Mouse (Mus musculus) hindbrain, embryonic 10.5 days (tissue): ENCODE measurements around the gene Iars. TPM values are rescaled to one million over a fixed set of nuclear protein-coding genes. Genes with fewer than 3 reads are reported as not detected.
"Not testable (repeated sequence)": the region's sequence is repeated elsewhere in the genome, so short reads cannot be mapped to it uniquely, and the experiment has no call there.

Source experiments
- DNase-seq: peaks from one replicate; pipeline ENCODE4 v3.0.0-alpha.2; 2017; ENCODE audit warnings: low spot score
- H3K27ac ChIP-seq: fragments of 300-500 bp; sonication (generic); 2 replicates; pipeline ENCODE4 v1.5.1; 2016; ENCODE audit warnings: mild to moderate bottlenecking, moderate library complexity
- H3K27me3 ChIP-seq: fragments of 300-500 bp; sonication (generic); 2 replicates; pipeline ENCODE4 v1.6.1; 2016; ENCODE audit warnings: mild to moderate bottlenecking; ENCODE audit not compliant: poor library complexity, insufficient read depth, severe bottlenecking
- H3K36me3 ChIP-seq: fragments of 300-500 bp; sonication (generic); 2 replicates; pipeline ENCODE4 v1.6.1; 2016; ENCODE audit warnings: mild to moderate bottlenecking, moderate library complexity
- H3K4me1 ChIP-seq: fragments of 300-500 bp; sonication (generic); replicated peaks from 2 replicates; pipeline ENCODE4 v1.6.1; 2016; ENCODE audit warnings: mild to moderate bottlenecking
- H3K4me3 ChIP-seq: fragments of 300-500 bp; sonication (generic); 2 replicates; pipeline ENCODE4 v1.5.1; 2016; ENCODE audit warnings: mild to moderate bottlenecking, moderate library complexity
- H3K9me3 ChIP-seq: fragments of 300-500 bp; sonication (generic); 2 replicates; pipeline ENCODE4 v1.6.1; 2016; ENCODE audit warnings: mild to moderate bottlenecking, moderate library complexity
- WGBS: fragments of 180-500 bp; shearing (Covaris S2); methylation state at CpG from one replicate; pipeline ENCODE4 v1.1.7; 2016; 5-methylcytosine and 5-hydroxymethylcytosine counted together
- polyA plus RNA-seq: library from polyadenylated mRNA; unstranded; fragments of >200 nt; fragmentation: Nextera tagmentation; extraction: Ambion mirVana; gene quantifications from 2 replicates; pipeline ENCODE4 v1.2.1, GENCODE M21; 2016

Gene Iars
- polyA plus RNA-seq, 1 experiment from 2014 or later: 98.0 TPM

DNA sequence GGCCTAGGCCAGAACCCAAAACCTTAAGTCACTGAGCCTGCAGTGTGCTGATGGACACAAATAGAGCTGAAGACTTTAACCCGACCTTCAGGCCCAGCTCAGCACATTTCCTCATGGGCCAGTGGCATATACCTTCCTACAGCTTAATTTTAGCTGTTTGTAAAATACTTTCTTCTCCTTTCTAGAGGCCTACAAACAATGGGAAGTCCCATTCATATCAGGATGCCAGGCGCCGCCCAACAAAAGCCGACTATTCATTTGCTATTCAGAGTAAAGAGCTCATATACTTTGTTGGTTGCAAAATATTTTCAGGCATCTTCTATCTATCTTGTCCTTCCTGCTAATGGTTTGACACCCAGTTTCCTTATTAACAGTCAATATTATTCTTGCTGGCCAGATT is 76.1 kb downstream of the Iars start:
- no peaks in the 10 kb centered on the region for H3K36me3 ChIP-seq
- H3K4me1 ChIP-seq: no peaks in the 10 kb centered on the region
- H3K9me3 ChIP-seq: no peaks in the 10 kb centered on the region
- DNase-seq: no peak
- no peaks in the 10 kb centered on the region for H3K27me3 ChIP-seq
- WGBS: 84% methylated on average over 4 of the region's 4 CpGs
- H3K4me3 ChIP-seq: no peak overlapping the region
- H3K27ac ChIP-seq: no peak overlapping the region

DNA sequence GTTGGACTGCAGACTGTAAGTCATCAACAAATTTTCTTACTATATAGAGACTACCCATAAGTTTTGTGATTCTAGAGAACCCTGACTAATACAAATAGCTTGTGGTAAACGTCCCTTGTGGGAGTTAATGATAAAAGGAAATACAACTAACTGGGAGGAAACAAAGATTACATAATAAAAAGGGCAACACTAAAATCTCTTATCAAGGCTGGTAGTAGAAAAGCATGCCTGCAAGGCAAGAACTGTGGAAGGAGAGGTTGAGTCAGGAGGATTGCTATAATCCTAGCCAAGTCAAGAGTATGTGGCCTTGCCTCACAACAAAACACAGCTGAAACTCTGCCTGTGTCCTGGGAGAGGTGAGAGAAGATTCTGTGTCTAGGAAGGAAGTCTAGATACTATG is 78.8 kb downstream of the Iars start:
- H3K9me3 ChIP-seq: no peaks in the 10 kb centered on the region
- H3K4me1 ChIP-seq: no peaks in the 10 kb centered on the region
- H3K27me3 ChIP-seq: no peaks in the 10 kb centered on the region
- no peak overlapping the region for H3K4me3 ChIP-seq
- H3K27ac ChIP-seq: no peak overlapping the region
- 69% methylated on average over 1 of the region's 1 CpGs for WGBS
- no peak for DNase-seq
- no peaks in the 10 kb centered on the region for H3K36me3 ChIP-seq

DNA sequence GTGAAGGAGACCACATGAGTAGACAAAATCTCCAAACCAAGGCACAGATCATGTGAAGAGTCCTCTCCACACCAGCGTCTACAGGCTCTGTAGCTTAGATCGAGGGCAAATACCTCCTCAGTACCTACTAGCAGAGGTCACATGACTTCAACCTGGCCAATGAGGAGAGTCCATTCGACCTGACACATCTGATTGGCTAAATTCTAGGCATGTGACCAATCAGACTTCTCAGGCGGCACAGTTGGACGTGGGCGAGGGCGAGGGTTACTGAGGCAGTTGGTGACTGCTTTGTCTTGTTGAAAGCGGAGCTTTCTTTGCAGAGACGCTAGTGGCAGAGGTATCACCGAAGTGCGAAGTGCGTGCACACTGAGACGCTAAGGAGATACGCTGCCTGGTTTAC is 80.3 kb downstream of the Iars start:
- 90% methylated on average over 14 of the region's 14 CpGs for WGBS
- no peak for DNase-seq

DNA sequence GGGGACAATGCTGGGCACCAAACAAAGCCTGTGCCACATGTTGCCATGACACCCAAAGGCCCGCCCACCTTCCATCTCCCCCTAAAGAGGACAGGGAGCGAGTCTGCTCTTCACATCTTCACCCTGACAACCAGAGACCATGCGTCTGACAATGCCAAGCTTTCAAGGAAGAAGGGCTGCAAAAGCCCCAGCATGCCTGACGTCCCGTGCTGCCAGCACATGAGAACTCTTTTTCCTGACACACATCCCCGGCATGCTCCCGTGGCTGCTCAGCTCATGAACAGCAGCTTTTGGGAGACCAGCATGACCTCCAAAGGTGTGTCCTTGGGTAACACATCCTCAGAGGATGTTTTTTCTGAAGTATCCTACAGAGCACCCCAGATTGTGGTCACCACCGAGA is 83.4 kb downstream of the Iars start:
- Histone ChIP-seq H3K27ac (no peak overlapping the region), H3K36me3 (no peaks in the 10 kb centered on the region), H3K9me3 (no peaks in the 10 kb centered on the region), H3K4me3 (no peak overlapping the region), H3K27me3 (no peaks in the 10 kb centered on the region), H3K4me1 (peaks cover 7% of the 10 kb centered on the region)
- no peak for DNase-seq
- 83% methylated on average over 8 of the region's 8 CpGs for WGBS

More for the DNA sequence above, 80.3 kb downstream of the Iars start:
- no peaks in the 10 kb centered on the region for H3K9me3 ChIP-seq
- H3K27me3 ChIP-seq: no peaks in the 10 kb centered on the region
- no peaks in the 10 kb centered on the region for H3K36me3 ChIP-seq
- H3K27ac ChIP-seq: no peak overlapping the region
- H3K4me1 ChIP-seq: peaks cover 7% of the 10 kb centered on the region
- H3K4me3 ChIP-seq: no peak overlapping the region

DNA sequence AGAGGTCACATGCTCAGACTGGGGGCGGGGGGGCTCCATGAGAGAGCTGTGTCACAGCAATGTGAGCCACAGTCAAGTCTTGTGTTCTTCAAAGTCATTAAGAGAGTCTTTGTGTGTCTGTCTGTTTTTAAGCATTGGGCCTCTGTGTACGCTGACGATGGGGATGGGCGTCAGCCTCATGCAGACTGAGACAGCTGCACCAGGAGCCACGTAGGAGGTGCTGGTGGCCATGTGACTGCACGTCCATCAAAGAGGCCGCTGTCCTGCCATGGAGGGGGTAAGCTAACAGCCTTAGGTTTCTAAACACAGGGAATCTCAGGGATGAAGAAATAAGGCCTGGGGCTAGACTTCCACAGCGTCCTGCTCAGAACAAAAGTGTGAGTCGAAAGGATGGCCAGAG is 84.4 kb downstream of the Iars start:
- no peaks in the 10 kb centered on the region for H3K9me3 ChIP-seq
- H3K4me1 ChIP-seq: peaks cover 7% of the 10 kb centered on the region
- H3K27me3 ChIP-seq: no peaks in the 10 kb centered on the region
- WGBS: 67% methylated on average over 9 of the region's 9 CpGs
- no peak for DNase-seq
- H3K36me3 ChIP-seq: no peaks in the 10 kb centered on the region
- H3K4me3 ChIP-seq: no peak overlapping the region
- H3K27ac ChIP-seq: no peak overlapping the region

DNA sequence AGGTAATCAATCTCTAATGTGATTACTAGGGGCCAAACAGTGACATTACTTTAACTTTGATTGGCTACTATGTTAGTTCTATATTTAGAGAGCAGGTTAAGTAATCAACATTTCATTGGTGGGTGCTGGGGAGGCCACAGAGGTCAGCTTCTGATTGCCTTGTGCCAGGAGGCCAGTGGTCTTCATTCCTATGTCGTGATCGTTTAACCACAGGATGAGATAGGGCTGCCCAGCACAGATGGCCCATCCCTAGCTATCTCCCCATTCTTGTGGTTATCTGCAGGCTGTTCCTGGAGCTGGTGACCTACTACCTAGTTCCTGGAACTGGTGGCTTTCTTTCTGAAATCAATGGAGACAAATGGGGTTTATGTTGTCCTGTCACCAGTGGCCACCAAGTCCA is 86.1 kb downstream of the Iars start:
- H3K36me3 ChIP-seq: no peaks in the 10 kb centered on the region
- no peak for DNase-seq
- no peaks in the 10 kb centered on the region for H3K9me3 ChIP-seq
- 90% methylated on average over 2 of the region's 2 CpGs for WGBS
- H3K4me3 ChIP-seq: no peak overlapping the region
- no peaks in the 10 kb centered on the region for H3K27me3 ChIP-seq
- peaks cover 7% of the 10 kb centered on the region for H3K4me1 ChIP-seq
- H3K27ac ChIP-seq: no peak overlapping the region

DNA sequence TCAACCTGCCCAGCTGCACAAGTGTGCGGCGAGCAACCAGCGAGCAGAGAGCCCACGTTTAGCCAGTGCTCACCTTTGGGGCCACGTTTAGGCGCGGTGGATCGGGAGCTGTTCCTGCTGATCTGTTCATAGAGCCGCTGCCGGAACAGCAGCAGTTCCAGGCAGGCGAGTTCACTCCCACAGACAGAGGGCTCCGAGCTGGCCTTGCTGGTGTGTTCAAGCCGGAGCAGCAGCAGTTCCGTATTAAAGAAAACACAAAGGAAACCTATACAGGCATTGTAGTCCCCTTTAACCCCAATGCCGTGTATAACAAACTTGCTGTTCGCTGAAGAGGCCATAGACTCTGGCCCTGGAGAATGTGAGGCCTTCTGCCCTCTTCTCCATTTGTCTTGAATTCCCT is 87.2 kb downstream of the Iars start:
- Histone ChIP-seq H3K4me1 (peaks cover 7% of the 10 kb centered on the region), H3K4me3 (no peak overlapping the region), H3K9me3 (no peaks in the 10 kb centered on the region), H3K27me3 (no peaks in the 10 kb centered on the region), H3K36me3 (no peaks in the 10 kb centered on the region), H3K27ac (no peak overlapping the region)
- DNase-seq: no peak
- 83% methylated on average over 16 of the region's 16 CpGs for WGBS

DNA sequence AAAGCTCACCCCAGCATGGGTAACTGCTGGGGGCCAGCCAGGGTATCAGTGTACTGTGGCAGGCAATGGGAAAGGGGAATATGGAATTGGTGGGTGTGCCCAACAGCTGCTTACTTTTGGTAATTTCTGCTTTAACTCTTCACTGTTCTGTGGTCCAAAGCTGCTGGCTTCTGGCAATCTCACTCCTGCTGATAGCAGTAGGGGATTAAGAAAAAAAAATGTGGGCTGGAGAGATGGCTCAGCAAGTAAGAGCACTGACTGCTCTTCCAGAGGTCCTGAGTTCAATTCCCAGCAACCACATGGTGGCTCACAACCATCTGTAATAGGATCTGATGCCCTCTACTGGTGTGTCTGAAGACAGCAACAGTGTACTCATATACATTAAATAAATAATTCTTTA is 89.6 kb downstream of the Iars start:
- not testable (repeated sequence) for H3K4me3 ChIP-seq, DNase-seq, H3K27me3 ChIP-seq, H3K36me3 ChIP-seq, H3K27ac ChIP-seq, H3K9me3 ChIP-seq, H3K4me1 ChIP-seq

Other genes starting within 250 kb of the Iars start
- 1.1 and 1.5 TPM in 2 replicates for gene Tes3-ps, start 188.8 kb upstream of the Iars start, polyA plus RNA-seq
- 0.52 and 0.63 TPM in 2 replicates for gene Ecm2, start 177.3 kb upstream of the Iars start, polyA plus RNA-seq
- 0.07 and 0.17 TPM in 2 replicates for gene Aspn, start 137.7 kb upstream of the Iars start, polyA plus RNA-seq
- 0.82 and 1.6 TPM in 2 replicates for gene Omd, start 99.6 kb upstream of the Iars start, polyA plus RNA-seq
- gene Ogn, start 74.1 kb upstream of the Iars start, polyA plus RNA-seq: 2.7 and 5.3 TPM in 2 replicates
- gene Cenpp, start 29.3 kb upstream of the Iars start, polyA plus RNA-seq: 31.9 and 35.1 TPM in 2 replicates
- gene Nol8, start 29.0 kb upstream of the Iars start, polyA plus RNA-seq: 15.2 and 23.1 TPM in 2 replicates
- 0.14 TPM in 1 of 2 replicates, not detected in the other for gene Gm30302, start 116.9 kb downstream of the Iars start, polyA plus RNA-seq